Mouse (Mus musculus) left cerebral cortex, postnatal 4 days (tissue): ENCODE data around the gene Atp8a2. TPM values are rescaled to one million over a fixed set of nuclear protein-coding genes. Genes with fewer than 3 reads are reported as not detected.
"Not testable (repeated sequence)": the region's sequence is repeated elsewhere in the genome, so short reads cannot be mapped to it uniquely, and the experiment has no call there.

Experiments used
- DNase-seq: peaks from one replicate; pipeline ENCODE4 v3.0.0-alpha.2; 2022
- intact Hi-C: fragments of 180-260 bp; cut with DNase I; formaldehyde crosslinking; loops from one replicate; pipeline ENCODE4 v1.15.1; 2025
- total RNA-seq, 2 experiments: library from RNA; stranded (reverse); gene quantifications; 2 replicates each; pipeline ENCODE4 v1.2.3; 2021

The Atp8a2 gene
- total RNA-seq, 2 experiments from 2014 or later: 95.4 to 98.7 TPM

- intact Hi-C loops: loop anchor here (10.0 kb wide), 1 partner anchor 327 kb away; no protein-coding TSS in a partner anchor
- DNase-seq: no peak
These were observed 254.8 kb downstream of the Atp8a2 start for GRCm38 (mm10) chr14:59942199-59942598.

- no peak for DNase-seq
- intact Hi-C loops: no loop called here
These were observed 264.6 kb downstream of the Atp8a2 start for GRCm38 (mm10) chr14:59932355-59932754.

- no peak for DNase-seq
- intact Hi-C loops: no loop called here
These were observed 265.4 kb downstream of the Atp8a2 start for GRCm38 (mm10) chr14:59931412-59932058.

GRCm38 (mm10) chr14:59929190-59929589, 267.8 kb downstream of the Atp8a2 start:
- DNase-seq, intact Hi-C loops: not testable (repeated sequence)

- no peak for DNase-seq
These were observed 268.2 kb downstream of the Atp8a2 start for GRCm38 (mm10) chr14:59928781-59929180.

GRCm38 (mm10) chr14:59927804-59928203, 269.2 kb downstream of the Atp8a2 start:
- intact Hi-C loops: no loop called here
- DNase-seq: no peak

More at GRCm38 (mm10) chr14:59928781-59929180, 268.2 kb downstream of the Atp8a2 start:
- intact Hi-C loops: no loop called here

- intact Hi-C loops: no loop called here
- no peak for DNase-seq
These were observed 277.1 kb downstream of the Atp8a2 start for GRCm38 (mm10) chr14:59919865-59920264.

- intact Hi-C loops: no loop called here
- peak; percentile 24 for DNase-seq
These were observed 293.4 kb downstream of the Atp8a2 start for GRCm38 (mm10) chr14:59903484-59904130.

- DNase-seq: no peak
- intact Hi-C loops: no loop called here
These were observed 303.0 kb downstream of the Atp8a2 start for GRCm38 (mm10) chr14:59893971-59894370.

GRCm38 (mm10) chr14:59892084-59892483, 304.9 kb downstream of the Atp8a2 start:
- intact Hi-C loops: no loop called here
- DNase-seq: no peak

GRCm38 (mm10) chr14:59891491-59891890, 305.5 kb downstream of the Atp8a2 start:
- DNase-seq: peak; percentile 15
- intact Hi-C loops: no loop called here

GRCm38 (mm10) chr14:59890818-59891217, 306.2 kb downstream of the Atp8a2 start:
- no peak for DNase-seq

GRCm38 (mm10) chr14:59890107-59890506, 306.9 kb downstream of the Atp8a2 start:
- intact Hi-C loops: no loop called here
- no peak for DNase-seq

More at GRCm38 (mm10) chr14:59890818-59891217, 306.2 kb downstream of the Atp8a2 start:
- intact Hi-C loops: no loop called here

GRCm38 (mm10) chr14:59888446-59888845, 308.5 kb downstream of the Atp8a2 start:
- intact Hi-C loops: no loop called here
- DNase-seq: no peak

- intact Hi-C loops: no loop called here
- DNase-seq: no peak
These were observed 308.9 kb downstream of the Atp8a2 start for GRCm38 (mm10) chr14:59888046-59888445.

GRCm38 (mm10) chr14:59887061-59887861, 309.7 kb downstream of the Atp8a2 start:
- DNase-seq: peak; percentile 78

GRCm38 (mm10) chr14:59883517-59884069, 313.4 kb downstream of the Atp8a2 start:
- DNase-seq: no peak
- intact Hi-C loops: no loop called here

More at GRCm38 (mm10) chr14:59887061-59887861, 309.7 kb downstream of the Atp8a2 start:
- intact Hi-C loops: no loop called here

GRCm38 (mm10) chr14:59880829-59881228, 316.1 kb downstream of the Atp8a2 start:
- no peak for DNase-seq
- intact Hi-C loops: no loop called here

- DNase-seq: no peak
- intact Hi-C loops: no loop called here
These were observed 318.7 kb downstream of the Atp8a2 start for GRCm38 (mm10) chr14:59878248-59878647.

- DNase-seq: no peak
- intact Hi-C loops: no loop called here
These were observed 320.5 kb downstream of the Atp8a2 start for GRCm38 (mm10) chr14:59876525-59876924.

GRCm38 (mm10) chr14:59868369-59868768, 328.6 kb downstream of the Atp8a2 start:
- DNase-seq: no peak
- intact Hi-C loops: loop anchor here (10.0 kb wide), 1 partner anchor 244 kb away; the partner anchor contains the start of gene Shisa2
